Mouse (Mus musculus): ENCODE results near the gene Clhc1. TPM values are rescaled to one million over a fixed set of nuclear protein-coding genes. Genes with fewer than 3 reads are reported as not detected.

Gene Clhc1
- polyA plus RNA-seq, 1 experiment from 2014 or later: 0.15 TPM

DNA sequence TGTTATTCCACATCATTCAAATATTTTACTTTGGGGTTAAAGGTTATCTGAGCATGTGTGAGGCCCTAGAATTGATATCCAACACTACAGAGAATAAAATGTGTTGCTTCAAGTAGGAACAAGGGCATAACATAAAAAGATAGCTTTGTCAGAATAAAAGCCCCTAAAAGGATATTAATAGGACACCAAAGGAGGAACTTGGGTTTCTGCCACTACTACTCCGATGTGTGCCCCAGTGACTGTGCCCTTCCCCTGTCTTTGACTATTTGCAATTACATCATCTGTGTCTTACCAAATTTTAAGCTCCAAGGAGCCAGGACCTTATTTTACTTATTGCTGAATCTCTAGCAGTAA lies 1.7 kb downstream of the Clhc1 start:
- Histone ChIP-seq H3K4me3 (ENCODE audit: low read depth, low read length) (no peak overlapping the region), H3K4me2 (no peak overlapping the region), H3K27ac (ENCODE audit: low read depth, low read length) (no peak overlapping the region), H3K36me3 (ENCODE audit: control insufficient read depth, insufficient read depth, low read length) (peaks cover 5% of the 10 kb centered on the region; the same call in 1 of the 2 replicates), H3K9me3 (ENCODE audit: control insufficient read depth, low read length) (no peaks in the 10 kb centered on the region), H3K4me1 (ENCODE audit: control insufficient read depth, insufficient read depth, low read length) (peaks cover 12% of the 10 kb centered on the region; the same call in 1 of the 2 replicates), H3K9ac (ENCODE audit: low read length) (no peak overlapping the region), H3K27me3 (ENCODE audit: control insufficient read depth, insufficient read depth, low read length) (no peaks in the 10 kb centered on the region)
- DNase-seq (ENCODE audit: low spot score, missing footprints): no peak
- no peak for ATAC-seq (ENCODE audit: low FRiP score)
- 89% methylated on average over 1 of the region's 1 CpGs for WGBS

DNA sequence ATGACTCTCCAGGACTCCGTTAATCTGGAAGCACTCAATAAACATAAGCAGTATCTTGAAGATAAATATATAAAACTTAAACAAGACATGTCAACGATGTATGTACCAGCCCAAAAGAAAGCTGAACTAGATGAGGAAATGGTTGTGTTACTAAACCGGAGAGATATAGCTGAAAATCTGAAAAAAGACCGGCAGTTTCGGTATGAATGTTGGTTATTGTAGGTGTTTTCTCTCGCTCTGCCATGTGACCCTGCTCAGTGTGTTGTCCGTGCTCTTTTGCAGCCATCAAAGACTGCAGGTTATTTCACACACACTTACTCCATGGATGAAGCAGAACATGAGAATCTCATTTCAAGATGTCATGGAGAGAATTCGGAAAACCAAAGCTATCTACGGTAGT lies 12.7 kb downstream of the Clhc1 start:
- Histone ChIP-seq H3K4me3 (ENCODE audit: low read depth, low read length) (no peak overlapping the region), H3K4me2 (no peak overlapping the region), H3K9me3 (ENCODE audit: control insufficient read depth, low read length) (no peaks in the 10 kb centered on the region), H3K9ac (ENCODE audit: low read length) (no peak overlapping the region), H3K36me3 (ENCODE audit: control insufficient read depth, insufficient read depth, low read length) (no peaks in the 10 kb centered on the region), H3K27me3 (ENCODE audit: control insufficient read depth, insufficient read depth, low read length) (no peaks in the 10 kb centered on the region), H3K4me1 (ENCODE audit: control insufficient read depth, insufficient read depth, low read length) (no peaks in the 10 kb centered on the region), H3K27ac (ENCODE audit: low read depth, low read length) (no peak overlapping the region)
- DNase-seq (ENCODE audit: low spot score, missing footprints) (no peak), ATAC-seq (ENCODE audit: low FRiP score) (no peak)
- 90% methylated on average over 9 of the region's 9 CpGs for WGBS

DNA sequence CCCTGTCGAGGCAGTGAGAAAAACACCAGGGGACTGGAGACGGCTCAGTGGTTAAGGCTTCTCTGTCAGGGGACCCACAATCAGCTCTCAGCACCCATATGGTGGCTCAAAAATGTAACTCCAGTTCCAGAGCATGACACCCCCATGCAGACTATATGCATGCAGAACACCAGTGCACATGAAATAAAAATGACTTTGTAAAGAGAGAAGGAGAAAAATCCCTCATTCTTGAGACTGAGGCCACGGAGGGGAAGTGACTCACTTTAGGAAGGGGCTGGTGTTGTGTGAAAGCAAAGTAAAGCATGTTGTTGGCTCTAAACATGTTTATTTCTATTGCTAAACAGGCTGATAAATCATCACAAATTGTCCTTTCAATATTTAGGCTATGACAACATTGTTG lies 13.2 kb downstream of the Clhc1 start:
- no peak overlapping the region for H3K27ac ChIP-seq (ENCODE audit: low read depth, low read length)

DNA sequence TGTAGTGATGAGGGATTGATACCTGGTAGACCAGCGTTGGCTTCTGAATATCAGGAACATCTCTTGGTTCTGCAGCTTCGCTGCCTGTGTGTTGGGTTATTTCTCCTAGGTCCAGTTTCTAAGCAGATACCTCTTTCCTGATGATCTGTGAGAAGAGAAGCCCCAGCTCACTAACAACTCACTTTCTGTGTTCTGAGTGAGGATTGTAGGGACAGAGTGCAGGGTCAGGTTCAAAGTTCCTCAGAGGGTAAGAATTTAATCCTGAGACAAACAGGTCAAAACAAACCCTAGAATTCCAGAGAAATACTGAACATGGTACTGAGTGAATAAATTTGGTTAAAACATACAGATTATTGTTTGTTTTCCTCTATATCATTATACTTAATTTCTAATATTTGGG lies 15.7 kb downstream of the Clhc1 start:
- no peaks in the 10 kb centered on the region for H3K4me1 ChIP-seq (ENCODE audit: control insufficient read depth, insufficient read depth, low read length)
- no peak overlapping the region for H3K4me2 ChIP-seq
- no peak for ATAC-seq (ENCODE audit: low FRiP score)
- no peaks in the 10 kb centered on the region for H3K36me3 ChIP-seq (ENCODE audit: control insufficient read depth, insufficient read depth, low read length)
- no peaks in the 10 kb centered on the region for H3K27me3 ChIP-seq (ENCODE audit: control insufficient read depth, insufficient read depth, low read length)
- H3K9ac ChIP-seq (ENCODE audit: low read length): no peak overlapping the region
- H3K27ac ChIP-seq (ENCODE audit: low read depth, low read length): no peak overlapping the region
- H3K4me3 ChIP-seq (ENCODE audit: low read depth, low read length): no peak overlapping the region
- H3K9me3 ChIP-seq (ENCODE audit: control insufficient read depth, low read length): no peaks in the 10 kb centered on the region
- no peak for DNase-seq (ENCODE audit: low spot score, missing footprints)
- WGBS: 94% methylated on average over 2 of the region's 2 CpGs

More for the DNA sequence above, 13.2 kb downstream of the Clhc1 start:
- H3K27me3 ChIP-seq (ENCODE audit: control insufficient read depth, insufficient read depth, low read length): no peaks in the 10 kb centered on the region
- DNase-seq (ENCODE audit: low spot score, missing footprints): peak; percentile 28
- H3K4me3 ChIP-seq (ENCODE audit: low read depth, low read length): no peak overlapping the region
- no peaks in the 10 kb centered on the region for H3K4me1 ChIP-seq (ENCODE audit: control insufficient read depth, insufficient read depth, low read length)
- ATAC-seq (ENCODE audit: low FRiP score): no peak
- no peak overlapping the region for H3K9ac ChIP-seq (ENCODE audit: low read length)
- no peaks in the 10 kb centered on the region for H3K36me3 ChIP-seq (ENCODE audit: control insufficient read depth, insufficient read depth, low read length)
- no peak overlapping the region for H3K4me2 ChIP-seq
- WGBS: 91% methylated on average over 3 of the region's 3 CpGs
- H3K9me3 ChIP-seq (ENCODE audit: control insufficient read depth, low read length): no peaks in the 10 kb centered on the region

DNA sequence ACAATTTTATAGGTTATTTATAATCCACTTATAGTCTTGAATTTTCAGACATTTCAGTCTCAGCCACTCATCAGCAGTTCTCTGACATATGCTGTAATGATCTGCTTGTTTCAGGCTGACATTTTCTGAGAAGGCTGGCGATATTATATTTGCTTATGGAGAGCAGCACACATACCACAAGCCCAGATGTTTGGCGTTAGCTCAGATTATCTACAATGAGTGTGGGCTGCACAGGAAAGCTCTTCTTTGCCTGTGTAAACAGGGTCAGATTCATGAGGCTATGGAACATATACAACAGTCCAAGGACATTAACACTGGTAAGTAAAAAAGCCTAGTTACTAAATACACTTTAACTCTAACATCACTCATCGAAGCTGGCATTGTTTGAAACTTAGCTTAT lies 23.8 kb downstream of the Clhc1 start:
- DNase-seq (ENCODE audit: low spot score, missing footprints) (no peak), ATAC-seq (ENCODE audit: low FRiP score) (no peak)
- H3K36me3 ChIP-seq (ENCODE audit: control insufficient read depth, insufficient read depth, low read length): no peaks in the 10 kb centered on the region
- no peak overlapping the region for H3K4me3 ChIP-seq (ENCODE audit: low read depth, low read length)
- H3K4me1 ChIP-seq (ENCODE audit: control insufficient read depth, insufficient read depth, low read length): no peaks in the 10 kb centered on the region
- WGBS: 69% methylated on average over 3 of the region's 3 CpGs
- no peak overlapping the region for H3K4me2 ChIP-seq
- H3K9me3 ChIP-seq (ENCODE audit: control insufficient read depth, low read length): no peaks in the 10 kb centered on the region
- no peaks in the 10 kb centered on the region for H3K27me3 ChIP-seq (ENCODE audit: control insufficient read depth, insufficient read depth, low read length)
- no peak overlapping the region for H3K27ac ChIP-seq (ENCODE audit: low read depth, low read length)
- H3K9ac ChIP-seq (ENCODE audit: low read length): no peak overlapping the region

DNA sequence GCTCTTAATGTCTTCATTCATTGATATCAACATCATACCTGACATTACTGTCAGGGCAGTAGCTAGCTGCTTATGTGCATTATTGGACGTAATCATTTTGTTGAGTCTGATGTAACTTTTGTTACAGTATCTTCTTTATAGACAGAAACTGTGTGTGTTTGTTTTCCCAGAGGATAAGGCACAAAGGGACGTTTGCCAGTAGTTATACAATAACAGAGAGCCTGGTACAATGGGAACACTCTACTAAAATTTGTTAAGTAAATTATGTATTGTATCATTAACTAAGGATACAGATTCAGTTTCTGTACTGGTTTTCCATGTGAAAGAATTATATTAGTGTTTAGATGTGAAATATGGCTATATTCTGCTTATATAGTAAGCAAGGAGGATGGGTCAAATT lies 24.9 kb downstream of the Clhc1 start:
- DNase-seq (ENCODE audit: low spot score, missing footprints): no peak
- H3K36me3 ChIP-seq (ENCODE audit: control insufficient read depth, insufficient read depth, low read length): no peaks in the 10 kb centered on the region
- H3K27ac ChIP-seq (ENCODE audit: low read depth, low read length): no peak overlapping the region
- no peak overlapping the region for H3K9ac ChIP-seq (ENCODE audit: low read length)
- no peak for ATAC-seq (ENCODE audit: low FRiP score)
- H3K9me3 ChIP-seq (ENCODE audit: control insufficient read depth, low read length): no peaks in the 10 kb centered on the region
- no peak overlapping the region for H3K4me3 ChIP-seq (ENCODE audit: low read depth, low read length)
- H3K4me1 ChIP-seq (ENCODE audit: control insufficient read depth, insufficient read depth, low read length): no peaks in the 10 kb centered on the region
- no peaks in the 10 kb centered on the region for H3K27me3 ChIP-seq (ENCODE audit: control insufficient read depth, insufficient read depth, low read length)
- H3K4me2 ChIP-seq: no peak overlapping the region
- WGBS: 82% methylated on average over 2 of the region's 2 CpGs

DNA sequence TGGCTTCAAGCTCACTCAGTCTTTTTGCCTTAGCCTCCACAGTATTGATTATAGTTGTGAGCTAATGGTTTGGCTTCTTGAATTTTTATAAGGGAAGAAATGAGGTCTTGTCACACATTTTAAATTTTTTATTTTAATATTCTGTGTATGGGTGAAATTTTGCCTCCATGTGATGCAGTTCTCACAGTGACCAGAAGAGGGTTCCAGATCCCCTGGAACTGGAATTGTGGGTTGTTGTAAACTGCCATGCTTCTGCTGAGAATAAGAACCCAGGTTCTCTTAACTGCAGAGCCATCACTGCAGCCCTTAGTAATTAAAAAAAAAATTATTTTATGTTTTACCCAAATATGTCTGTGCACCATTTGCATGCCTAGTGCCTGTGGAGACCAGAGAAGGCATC lies 31.9 kb downstream of the Clhc1 start:
- H3K4me2 ChIP-seq: no peak overlapping the region
- no peak overlapping the region for H3K9ac ChIP-seq (ENCODE audit: low read length)
- no peaks in the 10 kb centered on the region for H3K9me3 ChIP-seq (ENCODE audit: control insufficient read depth, low read length)
- H3K27me3 ChIP-seq (ENCODE audit: control insufficient read depth, insufficient read depth, low read length): no peaks in the 10 kb centered on the region
- DNase-seq (ENCODE audit: low spot score, missing footprints) (no peak), ATAC-seq (ENCODE audit: low FRiP score) (no peak)
- no peak overlapping the region for H3K27ac ChIP-seq (ENCODE audit: low read depth, low read length)
- no peak overlapping the region for H3K4me3 ChIP-seq (ENCODE audit: low read depth, low read length)
- H3K36me3 ChIP-seq (ENCODE audit: control insufficient read depth, insufficient read depth, low read length): no peaks in the 10 kb centered on the region
- no peaks in the 10 kb centered on the region for H3K4me1 ChIP-seq (ENCODE audit: control insufficient read depth, insufficient read depth, low read length)

DNA sequence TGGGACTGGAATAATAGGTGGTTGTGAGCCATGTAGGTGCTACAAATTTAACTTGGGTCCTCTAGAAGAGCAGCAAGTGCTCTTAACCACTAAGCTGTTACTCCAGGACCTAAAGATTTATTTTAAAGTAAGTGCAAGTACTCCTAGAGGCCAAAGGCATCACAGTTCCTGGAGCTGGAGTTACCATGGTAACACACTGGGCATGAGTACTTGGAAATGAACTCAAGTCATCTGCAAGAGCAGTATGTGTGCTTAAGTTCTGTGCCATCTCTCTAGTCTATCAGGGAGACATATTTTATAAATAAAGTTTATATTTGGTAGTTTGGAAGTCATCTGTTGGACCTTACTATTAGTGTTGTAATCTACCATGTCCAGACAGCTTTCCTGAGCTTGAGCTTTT lies 47.5 kb downstream of the Clhc1 start:
- Histone ChIP-seq H3K9me3 (ENCODE audit: control insufficient read depth, low read length) (no peaks in the 10 kb centered on the region), H3K9ac (ENCODE audit: low read length) (no peak overlapping the region), H3K4me3 (ENCODE audit: low read depth, low read length) (no peak overlapping the region), H3K36me3 (ENCODE audit: control insufficient read depth, insufficient read depth, low read length) (no peaks in the 10 kb centered on the region), H3K4me1 (ENCODE audit: control insufficient read depth, insufficient read depth, low read length) (no peaks in the 10 kb centered on the region), H3K27me3 (ENCODE audit: control insufficient read depth, insufficient read depth, low read length) (no peaks in the 10 kb centered on the region), H3K4me2 (no peak overlapping the region), H3K27ac (ENCODE audit: low read depth, low read length) (no peak overlapping the region)
- ATAC-seq (ENCODE audit: low FRiP score): no peak
- DNase-seq (ENCODE audit: low spot score, missing footprints): no peak

DNA sequence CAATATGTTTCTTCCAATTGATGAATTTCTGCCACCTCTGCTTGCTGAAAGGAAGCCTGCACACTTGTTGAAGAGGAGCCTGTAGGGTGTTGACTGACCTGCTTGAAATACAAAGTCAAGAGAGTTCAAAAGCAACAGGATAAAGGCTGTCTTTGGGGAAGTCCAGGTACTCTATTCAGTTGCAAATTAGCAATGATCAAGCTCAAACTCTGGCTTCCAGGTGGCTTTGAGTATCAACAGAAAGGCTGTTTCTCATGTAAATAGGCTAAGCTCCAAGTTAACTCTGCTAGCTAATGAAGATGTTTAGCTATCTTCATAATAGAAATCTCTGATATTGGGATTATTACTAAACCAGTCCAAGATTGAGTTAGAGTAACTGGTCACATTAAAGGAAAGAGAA lies 49.4 kb downstream of the Clhc1 start:
- no peaks in the 10 kb centered on the region for H3K27me3 ChIP-seq (ENCODE audit: control insufficient read depth, insufficient read depth, low read length)
- DNase-seq (ENCODE audit: low spot score, missing footprints): no peak
- ATAC-seq (ENCODE audit: low FRiP score): no peak

DNA sequence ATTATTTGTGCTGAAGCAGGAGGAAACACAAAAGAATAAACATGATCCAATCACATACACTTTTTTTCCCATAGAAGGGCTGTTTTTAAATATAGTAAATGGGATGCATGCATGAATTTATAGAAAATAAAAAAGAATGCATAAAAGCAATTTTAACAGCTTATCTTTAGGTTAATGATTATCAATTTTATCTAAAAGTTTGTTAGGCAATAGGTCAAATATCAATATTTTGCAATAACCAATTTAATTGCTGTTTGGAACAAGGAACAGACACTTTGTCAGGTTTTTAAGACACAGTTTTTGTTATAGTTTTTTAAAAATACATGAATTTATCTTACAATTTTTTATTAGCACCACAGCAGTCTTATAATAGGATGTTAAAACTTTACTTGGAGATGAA lies 51.2 kb downstream of the Clhc1 start:
- Histone ChIP-seq H3K9ac (ENCODE audit: low read length) (no peak overlapping the region), H3K27me3 (ENCODE audit: control insufficient read depth, insufficient read depth, low read length) (no peaks in the 10 kb centered on the region), H3K9me3 (ENCODE audit: control insufficient read depth, low read length) (no peaks in the 10 kb centered on the region), H3K36me3 (ENCODE audit: control insufficient read depth, insufficient read depth, low read length) (no peaks in the 10 kb centered on the region), H3K4me3 (ENCODE audit: low read depth, low read length) (no peak overlapping the region), H3K27ac (ENCODE audit: low read depth, low read length) (no peak overlapping the region), H3K4me2 (no peak overlapping the region), H3K4me1 (ENCODE audit: control insufficient read depth, insufficient read depth, low read length) (no peaks in the 10 kb centered on the region)
- no peak for DNase-seq (ENCODE audit: low spot score, missing footprints)
- no peak for ATAC-seq (ENCODE audit: low FRiP score)

More for the DNA sequence above, 49.4 kb downstream of the Clhc1 start:
- no peaks in the 10 kb centered on the region for H3K36me3 ChIP-seq (ENCODE audit: control insufficient read depth, insufficient read depth, low read length)
- no peak overlapping the region for H3K4me2 ChIP-seq
- no peaks in the 10 kb centered on the region for H3K4me1 ChIP-seq (ENCODE audit: control insufficient read depth, insufficient read depth, low read length)
- no peak overlapping the region for H3K4me3 ChIP-seq (ENCODE audit: low read depth, low read length)
- no peaks in the 10 kb centered on the region for H3K9me3 ChIP-seq (ENCODE audit: control insufficient read depth, low read length)
- H3K27ac ChIP-seq (ENCODE audit: low read depth, low read length): no peak overlapping the region
- H3K9ac ChIP-seq (ENCODE audit: low read length): no peak overlapping the region
